Mouse (Mus musculus): Measurements from ENCODE around the gene Lhfpl2. TPM values are rescaled to one million over a fixed set of nuclear protein-coding genes. Genes with fewer than 3 reads are reported as not detected.

The Lhfpl2 gene
- polyA plus RNA-seq, 1 experiment, result 2.5 TPM

DNA sequence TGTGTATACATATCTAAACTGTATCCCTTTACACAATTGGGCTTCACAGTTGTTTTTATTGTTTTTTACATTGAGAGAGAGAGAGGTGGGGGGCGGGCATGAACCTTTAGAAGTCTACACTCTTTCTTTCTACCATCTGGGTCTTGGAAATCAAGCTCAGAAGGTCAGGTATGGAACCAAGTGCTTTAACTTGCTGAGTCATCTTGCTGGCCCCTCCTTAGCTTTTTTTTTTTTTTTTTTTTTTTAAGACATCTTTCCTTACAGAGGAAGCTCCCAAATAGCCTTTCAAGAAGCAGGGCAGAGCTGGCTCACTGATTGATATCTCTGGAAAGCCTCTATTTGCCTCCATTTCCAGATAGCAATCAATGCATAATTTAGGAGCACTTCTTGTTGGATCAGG lies 10.7 kb downstream of the Lhfpl2 start:
- TF ChIP-seq CTCF (IDR thresholded peaks at IDR 0.05; ENCODE audit: control insufficient read depth, insufficient read depth, insufficient replicate concordance, low read depth, low read length) (no peak), POLR2A (IDR thresholded peaks at IDR 0.05; ENCODE audit: control insufficient read depth, low read depth, low read length) (no peak)
- Histone ChIP-seq H3K27me3 (ENCODE audit: control insufficient read depth, insufficient read depth, low read length) (no peaks in the 10 kb centered on the region), H3K4me1 (ENCODE audit: control insufficient read depth, insufficient read depth, low read length) (0 out of 2 replicates have a peak, but pooled peaks cover 2% of the 10 kb centered on the region)

DNA sequence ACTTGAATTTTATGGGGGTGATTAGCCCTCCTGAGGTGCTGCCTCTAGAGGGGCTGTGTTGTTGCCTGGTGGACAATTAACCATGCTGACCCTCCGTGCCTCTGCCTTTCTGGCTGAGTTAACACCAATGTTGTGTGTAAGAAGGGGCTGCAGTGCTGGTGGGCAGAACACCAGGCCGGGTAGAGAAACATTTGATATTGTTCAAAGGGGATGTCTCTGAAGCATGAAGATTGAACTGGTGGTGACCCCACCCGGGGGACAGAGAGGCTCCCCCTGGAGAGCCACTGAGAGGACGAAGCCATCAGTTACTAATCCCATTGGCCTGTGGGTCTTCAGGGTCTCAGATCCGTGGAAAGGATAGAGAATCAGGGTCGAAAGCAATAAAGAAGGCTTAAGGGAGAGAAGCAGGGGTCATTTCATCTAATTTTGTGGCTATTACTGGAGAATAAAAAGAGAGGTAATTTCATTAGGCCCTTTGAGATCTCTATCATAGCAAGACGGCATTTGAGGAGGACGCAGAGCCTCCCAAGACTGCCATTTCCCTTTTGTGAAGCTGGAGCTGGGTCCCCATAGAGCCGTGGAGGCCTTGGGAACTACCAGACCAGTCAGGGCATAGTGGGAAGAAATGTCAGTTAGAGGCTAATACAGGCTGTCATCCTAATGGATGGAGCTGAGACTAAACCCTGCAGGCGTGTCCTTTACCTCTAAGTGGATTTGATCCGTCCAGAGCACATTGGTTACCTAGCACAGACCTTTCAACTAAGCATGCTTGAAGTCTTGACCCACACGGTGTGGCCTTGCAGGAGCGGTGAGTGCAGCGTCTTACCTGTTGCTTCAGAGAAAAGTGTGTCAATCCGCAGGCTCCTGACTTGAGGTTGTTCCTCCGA lies 12.1 kb downstream of the Lhfpl2 start:
- Histone ChIP-seq H3K36me3 (ENCODE audit: control insufficient read depth, insufficient read depth, low read length) (no peaks in the 10 kb centered on the region), H3K27me3 (ENCODE audit: control insufficient read depth, insufficient read depth, low read length) (no peaks in the 10 kb centered on the region), H3K27ac (ENCODE audit: control insufficient read depth, insufficient read depth, low read depth, low read length) (no peak overlapping the region), H3K4me3 (ENCODE audit: control insufficient read depth, low read depth, low read length) (no peak overlapping the region), H3K4me1 (ENCODE audit: control insufficient read depth, insufficient read depth, low read length) (0 out of 2 replicates have a peak, but pooled peaks cover 2% of the 10 kb centered on the region)
- TF ChIP-seq CTCF (IDR thresholded peaks at IDR 0.05; ENCODE audit: control insufficient read depth, insufficient read depth, insufficient replicate concordance, low read depth, low read length), result no peak
- no peak for TF ChIP-seq POLR2A (IDR thresholded peaks at IDR 0.05; ENCODE audit: control insufficient read depth, low read depth, low read length)

More for the DNA sequence above, 10.7 kb downstream of the Lhfpl2 start:
- Histone ChIP-seq H3K36me3 (ENCODE audit: control insufficient read depth, insufficient read depth, low read length) (no peaks in the 10 kb centered on the region), H3K27ac (ENCODE audit: control insufficient read depth, insufficient read depth, low read depth, low read length) (no peak overlapping the region), H3K4me3 (ENCODE audit: control insufficient read depth, low read depth, low read length) (no peak overlapping the region)

DNA sequence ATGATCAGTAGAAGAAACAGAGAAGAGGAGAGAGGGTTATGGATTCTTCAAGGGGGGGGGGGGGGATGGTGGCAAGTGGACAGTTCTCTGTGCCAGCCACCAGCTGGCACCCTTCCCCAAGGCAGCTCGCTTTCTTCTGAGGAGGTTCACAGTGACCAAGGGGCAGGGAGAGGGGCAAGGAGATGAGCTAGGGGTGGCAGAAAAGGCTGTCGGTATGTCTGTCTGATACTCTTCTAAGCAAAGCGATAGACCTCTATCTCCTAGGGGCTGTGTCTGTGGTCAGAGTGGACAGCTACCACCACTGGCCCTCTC lies 12.7 kb downstream of the Lhfpl2 start:
- H3K27ac ChIP-seq (ENCODE audit: control insufficient read depth, insufficient read depth, low read depth, low read length), result no peak overlapping the region
- no peaks in the 10 kb centered on the region for H3K27me3 ChIP-seq (ENCODE audit: control insufficient read depth, insufficient read depth, low read length)
- TF ChIP-seq CTCF (IDR thresholded peaks at IDR 0.05; ENCODE audit: control insufficient read depth, insufficient read depth, insufficient replicate concordance, low read depth, low read length) (no peak), POLR2A (IDR thresholded peaks at IDR 0.05; ENCODE audit: control insufficient read depth, low read depth, low read length) (no peak)
- H3K4me1 ChIP-seq (ENCODE audit: control insufficient read depth, insufficient read depth, low read length), result 0 out of 2 replicates have a peak, but pooled peaks cover 2% of the 10 kb centered on the region
- H3K36me3 ChIP-seq (ENCODE audit: control insufficient read depth, insufficient read depth, low read length), result no peaks in the 10 kb centered on the region
- H3K4me3 ChIP-seq (ENCODE audit: control insufficient read depth, low read depth, low read length), result no peak overlapping the region

DNA sequence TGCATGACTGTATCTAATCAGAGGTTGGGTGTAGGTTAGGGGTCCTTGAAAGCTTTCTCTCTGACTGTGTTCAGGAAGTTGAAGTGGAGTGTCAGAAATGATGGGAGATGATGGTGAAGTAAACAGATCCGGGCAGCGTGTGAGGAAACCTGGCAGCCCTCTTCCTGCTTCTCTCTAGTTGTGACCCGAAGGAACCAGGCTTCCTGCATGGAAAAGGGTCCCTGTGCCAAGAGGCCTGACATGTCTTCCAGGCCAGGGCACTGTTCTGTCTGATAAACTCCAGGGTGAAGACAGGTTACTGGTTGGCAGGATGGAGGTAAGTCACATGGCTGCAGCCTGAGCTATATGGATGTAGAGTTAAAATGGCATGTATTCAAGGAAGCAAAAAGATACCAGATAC lies 13.3 kb downstream of the Lhfpl2 start:
- no peak overlapping the region for H3K4me3 ChIP-seq (ENCODE audit: control insufficient read depth, low read depth, low read length)
- TF ChIP-seq POLR2A (IDR thresholded peaks at IDR 0.05; ENCODE audit: control insufficient read depth, low read depth, low read length), result no peak
- TF ChIP-seq CTCF (IDR thresholded peaks at IDR 0.05; ENCODE audit: control insufficient read depth, insufficient read depth, insufficient replicate concordance, low read depth, low read length), result no peak
- H3K36me3 ChIP-seq (ENCODE audit: control insufficient read depth, insufficient read depth, low read length), result no peaks in the 10 kb centered on the region
- no peaks in the 10 kb centered on the region for H3K4me1 ChIP-seq (ENCODE audit: control insufficient read depth, insufficient read depth, low read length)
- H3K27me3 ChIP-seq (ENCODE audit: control insufficient read depth, insufficient read depth, low read length), result no peaks in the 10 kb centered on the region
- H3K27ac ChIP-seq (ENCODE audit: control insufficient read depth, insufficient read depth, low read depth, low read length), result no peak overlapping the region

DNA sequence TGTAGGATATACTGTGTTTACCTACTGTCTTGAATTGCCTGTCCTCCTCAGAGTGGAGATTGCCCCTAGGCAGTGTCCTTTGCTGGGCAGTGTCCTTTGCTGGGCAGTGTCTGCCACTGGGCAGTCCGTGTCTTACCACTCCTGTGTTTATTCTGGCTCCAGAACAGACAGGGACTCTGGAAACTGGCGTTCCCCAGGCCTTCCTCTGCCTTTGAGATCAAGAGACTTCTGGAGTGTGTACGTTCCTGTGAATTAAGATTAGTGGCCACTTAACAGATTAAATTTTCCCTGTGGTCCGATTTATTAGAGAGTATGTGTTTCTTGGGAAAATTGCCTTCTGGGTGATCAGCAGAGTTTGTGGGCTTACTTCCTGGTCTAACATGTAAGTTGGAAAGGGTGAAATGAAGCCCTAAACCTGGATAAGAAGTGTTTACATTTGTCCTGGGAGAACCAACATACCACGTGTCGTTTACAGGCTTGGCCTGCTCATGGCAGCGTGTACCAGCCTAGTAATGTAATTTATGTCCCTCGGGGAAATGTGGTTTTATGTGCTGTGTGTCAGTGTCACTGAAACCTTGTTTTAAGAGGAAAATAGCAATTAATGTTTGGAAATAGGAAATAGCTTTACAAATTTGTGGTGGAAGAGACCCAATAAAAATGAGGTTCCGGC lies 15.6 kb downstream of the Lhfpl2 start:
- no peak overlapping the region for H3K4me3 ChIP-seq (ENCODE audit: control insufficient read depth, low read depth, low read length)
- TF ChIP-seq POLR2A (IDR thresholded peaks at IDR 0.05; ENCODE audit: control insufficient read depth, low read depth, low read length), result no peak
- no peak for TF ChIP-seq CTCF (IDR thresholded peaks at IDR 0.05; ENCODE audit: control insufficient read depth, insufficient read depth, insufficient replicate concordance, low read depth, low read length)
- H3K27me3 ChIP-seq (ENCODE audit: control insufficient read depth, insufficient read depth, low read length), result no peaks in the 10 kb centered on the region
- no peak overlapping the region for H3K27ac ChIP-seq (ENCODE audit: control insufficient read depth, insufficient read depth, low read depth, low read length)
- no peaks in the 10 kb centered on the region for H3K4me1 ChIP-seq (ENCODE audit: control insufficient read depth, insufficient read depth, low read length)
- H3K36me3 ChIP-seq (ENCODE audit: control insufficient read depth, insufficient read depth, low read length), result no peaks in the 10 kb centered on the region

DNA sequence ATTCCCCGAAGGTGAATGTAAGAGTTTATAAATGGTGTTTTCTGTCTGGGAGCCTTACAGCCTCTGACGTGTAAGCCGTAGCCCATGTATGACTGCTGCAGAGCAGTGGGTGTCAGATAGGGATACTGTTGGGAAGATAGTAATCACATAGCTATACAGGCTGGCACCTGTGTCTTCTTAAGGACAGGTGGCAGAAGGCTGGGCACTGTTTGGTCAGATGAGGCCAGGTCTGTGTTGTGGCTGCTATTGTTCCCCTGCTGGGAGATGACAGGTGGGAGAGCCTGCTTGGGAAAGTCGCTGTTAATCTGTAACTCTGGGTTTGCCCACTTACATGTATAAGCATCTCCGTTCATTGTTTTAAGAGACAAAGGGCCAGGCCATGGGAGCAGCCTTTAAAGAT lies 16.1 kb downstream of the Lhfpl2 start:
- H3K4me3 ChIP-seq (ENCODE audit: control insufficient read depth, low read depth, low read length), result no peak overlapping the region
- H3K27ac ChIP-seq (ENCODE audit: control insufficient read depth, insufficient read depth, low read depth, low read length), result no peak overlapping the region
- H3K4me1 ChIP-seq (ENCODE audit: control insufficient read depth, insufficient read depth, low read length), result no peaks in the 10 kb centered on the region
- H3K27me3 ChIP-seq (ENCODE audit: control insufficient read depth, insufficient read depth, low read length), result no peaks in the 10 kb centered on the region
- H3K36me3 ChIP-seq (ENCODE audit: control insufficient read depth, insufficient read depth, low read length), result no peaks in the 10 kb centered on the region
- TF ChIP-seq POLR2A (IDR thresholded peaks at IDR 0.05; ENCODE audit: control insufficient read depth, low read depth, low read length), result no peak
- no peak for TF ChIP-seq CTCF (IDR thresholded peaks at IDR 0.05; ENCODE audit: control insufficient read depth, insufficient read depth, insufficient replicate concordance, low read depth, low read length)

GRCm38 (mm10) chr13:94075181-94075580 lies 17.6 kb downstream of the Lhfpl2 start:
- TF ChIP-seq CTCF (IDR thresholded peaks at IDR 0.05; ENCODE audit: control insufficient read depth, insufficient read depth, insufficient replicate concordance, low read depth, low read length), result no peak
- no peak for TF ChIP-seq POLR2A (IDR thresholded peaks at IDR 0.05; ENCODE audit: control insufficient read depth, low read depth, low read length)
- H3K27me3 ChIP-seq (ENCODE audit: control insufficient read depth, insufficient read depth, low read length), result no peaks in the 10 kb centered on the region
- no peaks in the 10 kb centered on the region for H3K4me1 ChIP-seq (ENCODE audit: control insufficient read depth, insufficient read depth, low read length)

More at GRCm38 (mm10) chr13:94075181-94075580, 17.6 kb downstream of the Lhfpl2 start:
- Histone ChIP-seq H3K36me3 (ENCODE audit: control insufficient read depth, insufficient read depth, low read length) (no peaks in the 10 kb centered on the region), H3K27ac (ENCODE audit: control insufficient read depth, insufficient read depth, low read depth, low read length) (no peak overlapping the region), H3K4me3 (ENCODE audit: control insufficient read depth, low read depth, low read length) (no peak overlapping the region)

Measured in testis, adult 2 months (tissue).